ENCODE assay signal across 10 mouse cellular contexts in genomic region chr7:132247567-132247966, GRCm38 (mm10).
A peak's percentile ranks its signal among the peaks of the same experiment; 100 is the strongest.
DNase-seq lines count a peak whose midpoint lies in the region; ATAC-seq and TF ChIP-seq lines count a peak whose summit lies in the region.
"Had no signal": no experiment of that assay in that cellular context is flagged by ENCODE, and none has a peak within 500 bp of the region (broad histone marks: within the 10 kb centered on the region; RNA-seq: fewer than 3 reads in every experiment).

No protein-coding gene starts in this region.

- no peak overlapping the region for H3K4me3 ChIP-seq in forebrain, embryonic 12.5 days (replicated peaks)
- no peak overlapping the region for H3K4me3 ChIP-seq in limb, embryonic 14.5 days (replicated peaks; ENCODE audit: low read length)
- no peak overlapping the region for H3K4me3 ChIP-seq in stomach, embryonic 16.5 days (replicated peaks; ENCODE audit: low read length)
- H3K4me3 ChIP-seq: heart, embryonic 13.5 days; liver, embryonic 15.5 days had no signal

- 0 out of 2 replicates have a peak, but pooled peaks cover 6% of the 10 kb centered on the region for H3K36me3 ChIP-seq in forebrain, embryonic 12.5 days (replicated peaks)
- H3K36me3 ChIP-seq in limb, embryonic 14.5 days (ENCODE audit: control insufficient read depth, insufficient read depth, low read length): peaks cover 18% of the 10 kb centered on the region
- H3K36me3 ChIP-seq in stomach, embryonic 16.5 days (ENCODE audit: control insufficient read depth, insufficient read depth, low read length): peaks cover 4% of the 10 kb centered on the region; the same call in 1 of the 2 replicates
- H3K36me3 ChIP-seq: heart, embryonic 13.5 days had no signal

- peak; percentile 57 to 61 for DNase-seq in right cerebral cortex, postnatal 10 days (ENCODE audit: low spot score in 2 of 2)
- DNase-seq in right cerebral cortex, postnatal 25 days: no peak
- peak; percentile 57 for DNase-seq in limb, embryonic 14.5 days (ENCODE audit: low spot score)
- no peak for DNase-seq in frontal cortex, postnatal 14 days (ENCODE audit: low spot score in 2 of 2)
- DNase-seq in urinary bladder, postnatal 25 days (ENCODE audit: low spot score): no peak

- peak; percentile 96 for ATAC-seq in forebrain, embryonic 12.5 days (ENCODE audit: low FRiP score)
- ATAC-seq in limb, embryonic 14.5 days (ENCODE audit: low FRiP score, low read depth): peak; percentile 81
- 0 out of 2 replicates have a peak, but pooled peaks have one; percentile 15 for ATAC-seq in stomach, embryonic 16.5 days (ENCODE audit: insufficient read depth, low FRiP score)
- no peak for ATAC-seq in megakaryocyte progenitor cell, adult 5-6 weeks (replicated peaks; ENCODE audit: poor library complexity)

- peak overlapping the region; percentile 39 for H3K4me2 ChIP-seq in forebrain, embryonic 12.5 days
- no peak overlapping the region for H3K4me2 ChIP-seq in limb, embryonic 14.5 days (replicated peaks; ENCODE audit: low read depth, low read length, severe bottlenecking)
- no peak overlapping the region for H3K4me2 ChIP-seq in stomach, embryonic 16.5 days (ENCODE audit: low read depth, low read length)
- H3K4me2 ChIP-seq: heart, embryonic 13.5 days; liver, embryonic 15.5 days had no signal

- H3K9ac ChIP-seq in forebrain, embryonic 12.5 days: 0 out of 2 replicates have a peak overlapping the region, but pooled peaks have one; percentile 13
- no peak overlapping the region for H3K9ac ChIP-seq in limb, embryonic 14.5 days (ENCODE audit: low read depth, low read length, severe bottlenecking)
- H3K9ac ChIP-seq in stomach, embryonic 16.5 days (ENCODE audit: low read length): no peak overlapping the region
- H3K9ac ChIP-seq: heart, embryonic 13.5 days; liver, embryonic 15.5 days had no signal

- H3K4me1 ChIP-seq in forebrain, embryonic 12.5 days: peaks cover 43% of the 10 kb centered on the region
- peaks cover 5% of the 10 kb centered on the region; the same call in 1 of the 2 replicates for H3K4me1 ChIP-seq in limb, embryonic 14.5 days (ENCODE audit: control insufficient read depth, insufficient read depth, low read length)
- H3K4me1 ChIP-seq in stomach, embryonic 16.5 days (ENCODE audit: control insufficient read depth, insufficient read depth, low read length): 0 out of 2 replicates have a peak, but pooled peaks cover 12% of the 10 kb centered on the region

- peak overlapping the region; percentile 95 for H3K27ac ChIP-seq in forebrain, embryonic 12.5 days
- no peak overlapping the region; the same call in 1 of the 2 replicates for H3K27ac ChIP-seq in limb, embryonic 14.5 days (replicated peaks; ENCODE audit: low read depth, low read length)
- peak overlapping the region; percentile 30; the same call in 1 of the 2 replicates for H3K27ac ChIP-seq in stomach, embryonic 16.5 days (ENCODE audit: low read length)
- H3K27ac ChIP-seq: heart, embryonic 13.5 days; liver, embryonic 15.5 days had no signal

- WGBS in forebrain, embryonic 12.5 days: 3% methylated on average over 11 of the region's 11 CpGs
- WGBS in limb, embryonic 14.5 days: 22% methylated on average over 11 of the region's 11 CpGs
- WGBS in stomach, embryonic 16.5 days: 27% methylated on average over 11 of the region's 11 CpGs

- TF ChIP-seq POLR2A in limb, embryonic 14.5 days (IDR thresholded peaks at IDR 0.05; ENCODE audit: borderline replicate concordance, extremely low read depth, insufficient read depth, insufficient read length): no peak

- 0 out of 2 replicates have a peak, but pooled peaks cover 3% of the 10 kb centered on the region for H3K27me3 ChIP-seq in forebrain, embryonic 12.5 days
- H3K27me3 ChIP-seq in limb, embryonic 14.5 days (ENCODE audit: control insufficient read depth, insufficient read depth, low read length): no peaks in the 10 kb centered on the region
- H3K27me3 ChIP-seq in stomach, embryonic 16.5 days (ENCODE audit: control insufficient read depth, insufficient read depth, low read length): no peaks in the 10 kb centered on the region
- H3K27me3 ChIP-seq: liver, embryonic 15.5 days had no signal

- no peaks in the 10 kb centered on the region for H3K9me3 ChIP-seq in forebrain, embryonic 12.5 days
- no peaks in the 10 kb centered on the region for H3K9me3 ChIP-seq in limb, embryonic 14.5 days (ENCODE audit: control insufficient read depth, low read length)
- no peaks in the 10 kb centered on the region for H3K9me3 ChIP-seq in stomach, embryonic 16.5 days (replicated peaks; ENCODE audit: control insufficient read depth, low read length)
- H3K9me3 ChIP-seq: heart, embryonic 13.5 days; liver, embryonic 15.5 days had no signal

Comparison
In these comparisons a context has a peak if more than half of its experiments do, and no peak if none do; other contexts are left out.
1. DNase-seq: peak in right cerebral cortex, postnatal 10 days (2 of 2) and limb, embryonic 14.5 days (single experiment); none in right cerebral cortex, postnatal 25 days (single experiment), frontal cortex, postnatal 14 days (0 of 2) and urinary bladder, postnatal 25 days (single experiment).